31 mouse cellular contexts compared by ENCODE assay signal in the genomic region with DNA sequence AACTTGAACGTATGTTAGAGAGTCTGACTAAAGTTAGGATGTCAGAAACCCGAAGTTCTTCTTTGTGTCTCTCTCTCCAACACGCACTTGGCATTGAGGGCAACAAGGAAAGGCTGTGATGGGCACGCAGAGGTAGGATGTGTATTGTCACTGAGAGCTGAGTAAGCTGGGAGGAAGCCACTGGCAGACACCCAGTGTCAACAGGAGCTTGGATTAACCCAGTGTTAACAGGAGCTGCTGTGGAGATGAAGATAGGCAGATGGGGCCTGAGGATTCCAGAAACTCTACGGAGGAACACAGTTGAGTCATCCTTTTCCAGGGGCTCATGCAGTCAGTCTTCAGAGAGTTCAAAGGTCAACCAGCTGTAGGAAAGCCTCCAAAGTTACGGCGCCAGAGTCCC.
DNase-seq lines count a peak whose midpoint lies in the region; ATAC-seq and TF ChIP-seq lines count a peak whose summit lies in the region.
"Had no signal": no experiment of that assay in that cellular context is flagged by ENCODE, and none has a peak within 500 bp of the region (broad histone marks: within the 10 kb centered on the region; RNA-seq: fewer than 3 reads in every experiment).

No protein-coding gene starts in this region.

- intact Hi-C loops in heart, postnatal 25 days (cut with DNase I), result no loop called here

- H3K4me1 ChIP-seq in heart, embryonic 12.5 days (replicated peaks), result no peaks in the 10 kb centered on the region
- H3K4me1 ChIP-seq in kidney, embryonic 15.5 days, result peaks cover 20% of the 10 kb centered on the region
- H3K4me1 ChIP-seq in kidney, embryonic 14.5 days (ENCODE audit: control insufficient read depth, insufficient read depth, low read length), result peaks cover 2% of the 10 kb centered on the region; the same call in 1 of the 2 replicates
- H3K4me1 ChIP-seq: limb, embryonic 15.5 days; liver, embryonic 13.5 days; megakaryocyte, embryonic 14.5 days had no signal

- H3K27ac ChIP-seq in heart, embryonic 12.5 days (ENCODE audit: poor library complexity, severe bottlenecking), result no peak overlapping the region
- H3K27ac ChIP-seq in kidney, embryonic 15.5 days, result 0 out of 2 replicates have a peak overlapping the region, but pooled peaks have one; percentile 27
- H3K27ac ChIP-seq in kidney, embryonic 14.5 days (ENCODE audit: low read depth, low read length), result no peak overlapping the region
- H3K27ac ChIP-seq: forebrain, embryonic 10.5 days; hindbrain, embryonic 13.5 days; layer of hippocampus, adult 2 months; left cerebral cortex, adult 2 months; limb, embryonic 10.5 days; limb, embryonic 15.5 days; liver, embryonic 13.5 days; midbrain, embryonic 12.5 days; neural tube, embryonic 12.5 days had no signal

- no peak overlapping the region for H3K9ac ChIP-seq in heart, embryonic 12.5 days
- no peak overlapping the region for H3K9ac ChIP-seq in kidney, embryonic 15.5 days
- H3K9ac ChIP-seq in kidney, embryonic 14.5 days (ENCODE audit: low read depth, low read length), result no peak overlapping the region
- H3K9ac ChIP-seq: hindbrain, embryonic 13.5 days; limb, embryonic 15.5 days; liver, embryonic 13.5 days; midbrain, embryonic 12.5 days; neural tube, embryonic 12.5 days had no signal

- DNase-seq in heart, postnatal 25 days (ENCODE audit: low spot score), result no peak
- DNase-seq in gonadal fat pad, adult 2 months (ENCODE audit: low read depth), result peak; percentile 41
- no peak for DNase-seq in gastrocnemius, postnatal 25 days
- DNase-seq: adrenal gland, postnatal 14 days; cerebellum, adult 11 months; cerebellum, postnatal 25 days; kidney, adult 8-10 months; kidney, postnatal 25 days; liver, embryonic 13.5 days; lung, adult 18-20 months; lung, postnatal 4 days; right cerebral cortex, adult 18-20 months; spleen, adult 18-20 months; thymus, postnatal 25 days had no signal

- H3K4me2 ChIP-seq in heart, embryonic 12.5 days, result no peak overlapping the region
- H3K4me2 ChIP-seq in kidney, embryonic 15.5 days, result no peak overlapping the region
- H3K4me2 ChIP-seq in kidney, embryonic 14.5 days (replicated peaks; ENCODE audit: low read depth, low read length), result no peak overlapping the region
- H3K4me2 ChIP-seq: hindbrain, embryonic 13.5 days; limb, embryonic 15.5 days; liver, embryonic 13.5 days; midbrain, embryonic 12.5 days; neural tube, embryonic 12.5 days had no signal

- H3K79me2 ChIP-seq in C2C12 (ENCODE audit: control insufficient read depth, insufficient read depth), result no peaks in the 10 kb centered on the region

- no peaks in the 10 kb centered on the region for H3K36me3 ChIP-seq in heart, embryonic 12.5 days
- H3K36me3 ChIP-seq in kidney, embryonic 15.5 days, result no peaks in the 10 kb centered on the region
- H3K36me3 ChIP-seq in kidney, embryonic 14.5 days (ENCODE audit: control insufficient read depth, insufficient read depth, low read length), result no peaks in the 10 kb centered on the region
- no peaks in the 10 kb centered on the region for H3K36me3 ChIP-seq in C2C12 (ENCODE audit: control insufficient read depth, insufficient read depth)
- H3K36me3 ChIP-seq: forebrain, embryonic 10.5 days; hindbrain, embryonic 13.5 days; limb, embryonic 10.5 days; limb, embryonic 15.5 days; liver, embryonic 13.5 days; midbrain, embryonic 12.5 days; neural tube, embryonic 12.5 days had no signal

- H3K4me3 ChIP-seq in heart, embryonic 12.5 days, result no peak overlapping the region
- no peak overlapping the region for H3K4me3 ChIP-seq in kidney, embryonic 15.5 days (replicated peaks)
- H3K4me3 ChIP-seq in kidney, embryonic 14.5 days (ENCODE audit: low read length), result no peak overlapping the region
- no peak overlapping the region for H3K4me3 ChIP-seq in C2C12 (ENCODE audit: insufficient read depth, poor library complexity, severe bottlenecking)
- H3K4me3 ChIP-seq: forebrain, embryonic 10.5 days; hindbrain, embryonic 13.5 days; layer of hippocampus, adult 2 months; left cerebral cortex, adult 2 months; limb, embryonic 10.5 days; limb, embryonic 15.5 days; liver, embryonic 13.5 days; megakaryocyte, embryonic 14.5 days; midbrain, embryonic 12.5 days; myocyte; neural tube, embryonic 12.5 days had no signal

- WGBS in heart, embryonic 12.5 days, result 60% methylated on average over 7 of the region's 7 CpGs
- whole genome bisulfite sequencing in kidney, embryonic 15.5 days, result 74% methylated on average over 7 of the region's 7 CpGs
- WGBS in kidney, embryonic 14.5 days, result 75% methylated on average over 7 of the region's 7 CpGs

- H3K79me3 ChIP-seq in C2C12 (ENCODE audit: low read depth), result no peaks in the 10 kb centered on the region

- no peaks in the 10 kb centered on the region for H3K27me3 ChIP-seq in heart, embryonic 12.5 days (replicated peaks)
- H3K27me3 ChIP-seq in kidney, embryonic 15.5 days, result no peaks in the 10 kb centered on the region
- no peaks in the 10 kb centered on the region for H3K27me3 ChIP-seq in kidney, embryonic 14.5 days (ENCODE audit: control insufficient read depth, insufficient read depth, low read length)
- H3K27me3 ChIP-seq in C2C12 (ENCODE audit: control insufficient read depth, insufficient read depth, insufficient read length), result no peaks in the 10 kb centered on the region
- H3K27me3 ChIP-seq: limb, embryonic 15.5 days; liver, embryonic 13.5 days; megakaryocyte, embryonic 14.5 days; neural tube, embryonic 12.5 days had no signal

- H3K9me3 ChIP-seq in heart, embryonic 12.5 days (replicated peaks), result no peaks in the 10 kb centered on the region
- no peaks in the 10 kb centered on the region for H3K9me3 ChIP-seq in kidney, embryonic 15.5 days (replicated peaks)
- H3K9me3 ChIP-seq in kidney, embryonic 14.5 days (ENCODE audit: control insufficient read depth, low read length), result no peaks in the 10 kb centered on the region
- H3K9me3 ChIP-seq: forebrain, embryonic 10.5 days; hindbrain, embryonic 13.5 days; limb, embryonic 10.5 days; limb, embryonic 15.5 days; liver, embryonic 13.5 days; megakaryocyte, embryonic 14.5 days; midbrain, embryonic 12.5 days; neural tube, embryonic 12.5 days had no signal

- peak; percentile 61; the same call in 1 of the 2 replicates for ATAC-seq in heart, embryonic 12.5 days (ENCODE audit: insufficient number of reproducible peaks, low FRiP score)
- ATAC-seq in kidney, embryonic 15.5 days (replicated peaks; ENCODE audit: low FRiP score), result no peak
- no peak for ATAC-seq in kidney, embryonic 14.5 days (ENCODE audit: low FRiP score, low TSS enrichment)
- ATAC-seq: forebrain, embryonic 16.5 days; intestine, embryonic 16.5 days; lung, postnatal 0 days had no signal

- no peak overlapping the region for H3ac ChIP-seq in C2C12 (ENCODE audit: control insufficient read depth, insufficient read length, low read depth)

- TF ChIP-seq CTCF in C2C12 (IDR thresholded peaks at IDR 0.05; ENCODE audit: control insufficient read depth, insufficient read depth, insufficient read length), result no peak

TF ChIP-seq in C2C12, 6 proteins besides CTCF, POLR2A, EP300 and RAD21:
- TF ChIP-seq MAX (IDR thresholded peaks at IDR 0.05) (no peak), MYOD1 (IDR thresholded peaks at IDR 0.05; ENCODE audit: control insufficient read depth, insufficient read length, low read depth) (peak; percentile 64)
